Mouse (Mus musculus) kidney, embryonic 16.5 days (tissue): ENCODE measurements at regions not wholly inside any gene's neighbourhood (a gene's known extent, or its start where the extent isn't known, plus 50 kb on each side); places are given as distances from the start of the nearest gene placed in this dataset.

ENCODE experiments used
- ATAC-seq: fragments of 200-750 bp; cut with Nextera tagmentation; 2 replicates; pipeline ENCODE4 v1.8.0; 2017; ENCODE audit warnings: moderate TSS enrichment; ENCODE audit not compliant: low FRiP score, low TSS enrichment
- H3K27ac ChIP-seq: fragments of 300-500 bp; sonication (generic); 2 replicates; pipeline ENCODE4 v1.5.1; 2014; ENCODE audit warnings: low read length
- H3K27me3 ChIP-seq: fragments of 300-500 bp; sonication (generic); 2 replicates; pipeline ENCODE4 v1.6.1; 2014; ENCODE audit warnings: low read length, control low read depth, mixed read lengths; ENCODE audit not compliant: insufficient read depth
- H3K36me3 ChIP-seq: fragments of 300-500 bp; sonication (generic); 2 replicates; pipeline ENCODE4 v1.6.1; 2014; ENCODE audit warnings: low read length, control low read depth, mixed read lengths; ENCODE audit not compliant: insufficient read depth
- H3K4me1 ChIP-seq: fragments of 300-500 bp; sonication (generic); 2 replicates; pipeline ENCODE4 v1.6.1; 2014; ENCODE audit warnings: low read length, control low read depth, mixed read lengths; ENCODE audit not compliant: insufficient read depth
- H3K4me2 ChIP-seq: fragments of 300-500 bp; sonication (generic); replicated peaks from 2 replicates; pipeline ENCODE4 v1.6.1; 2014; ENCODE audit warnings: low read depth, low read length
- H3K4me3 ChIP-seq: fragments of 300-500 bp; sonication (generic); 2 replicates; pipeline ENCODE4 v1.5.1; 2014; ENCODE audit warnings: mild to moderate bottlenecking, low read length
- H3K9ac ChIP-seq: fragments of 300-500 bp; sonication (generic); replicated peaks from 2 replicates; pipeline ENCODE4 v1.6.1; 2014; ENCODE audit warnings: low read length
- H3K9me3 ChIP-seq: fragments of 300-500 bp; sonication (generic); 2 replicates; pipeline ENCODE4 v1.6.1; 2016; ENCODE audit warnings: low read length, control low read depth
- WGBS: fragments of 180-500 bp; shearing (Covaris S2); extraction: QIAGEN DNeasy Blood & Tissue Kit; methylation state at CpG from one replicate; pipeline ENCODE4 v1.1.7; 2014; 5-methylcytosine and 5-hydroxymethylcytosine counted together

GRCm38 (mm10) chr5:119169274-119169673 lies 501.2 kb upstream of the Tbx3 start:
- no peak for ATAC-seq
- H3K4me3 ChIP-seq, result no peak overlapping the region
- WGBS, result 92% methylated on average over 7 of the region's 7 CpGs
- no peaks in the 10 kb centered on the region for H3K36me3 ChIP-seq
- no peaks in the 10 kb centered on the region for H3K27me3 ChIP-seq
- no peak overlapping the region for H3K9ac ChIP-seq
- no peak overlapping the region for H3K4me2 ChIP-seq
- no peak overlapping the region for H3K27ac ChIP-seq
- no peaks in the 10 kb centered on the region for H3K9me3 ChIP-seq
- H3K4me1 ChIP-seq, result no peaks in the 10 kb centered on the region

GRCm38 (mm10) chr5:119171626-119172025 lies 498.8 kb upstream of the Tbx3 start:
- WGBS, result 68% methylated on average over 1 of the region's 1 CpGs
- Histone ChIP-seq H3K4me1 (no peaks in the 10 kb centered on the region), H3K4me2 (no peak overlapping the region), H3K4me3 (no peak overlapping the region), H3K9me3 (no peaks in the 10 kb centered on the region), H3K36me3 (no peaks in the 10 kb centered on the region), H3K27ac (no peak overlapping the region), H3K9ac (no peak overlapping the region), H3K27me3 (no peaks in the 10 kb centered on the region)
- no peak for ATAC-seq

DNA sequence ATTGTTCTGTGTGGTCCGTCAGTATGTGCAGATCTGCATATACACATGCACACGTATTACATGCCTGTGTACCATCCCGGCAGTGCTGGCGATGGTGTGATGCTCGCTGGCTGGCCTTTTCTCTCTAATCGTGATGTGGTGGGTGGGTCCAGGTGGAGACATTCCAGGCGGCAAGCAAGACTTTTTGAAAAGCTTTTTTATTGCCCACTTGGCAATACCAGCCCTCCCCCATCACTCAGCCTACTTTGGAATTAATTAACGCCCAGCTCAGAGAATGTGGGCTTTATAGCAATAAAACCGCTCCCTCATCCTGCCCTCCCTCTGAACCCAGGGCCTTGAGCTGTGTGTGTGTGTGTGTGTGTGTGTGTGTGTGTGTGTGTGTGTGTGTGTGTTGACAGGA lies 491.7 kb upstream of the Tbx3 start:
- Histone ChIP-seq H3K9ac (no peak overlapping the region), H3K4me1 (peaks cover 18% of the 10 kb centered on the region), H3K27ac (no peak overlapping the region), H3K9me3 (no peaks in the 10 kb centered on the region), H3K36me3 (no peaks in the 10 kb centered on the region), H3K4me2 (no peak overlapping the region), H3K27me3 (no peaks in the 10 kb centered on the region), H3K4me3 (no peak overlapping the region)
- 14% methylated on average over 9 of the region's 9 CpGs for WGBS
- peak; percentile 35; the same call in 1 of the 2 replicates for ATAC-seq

DNA sequence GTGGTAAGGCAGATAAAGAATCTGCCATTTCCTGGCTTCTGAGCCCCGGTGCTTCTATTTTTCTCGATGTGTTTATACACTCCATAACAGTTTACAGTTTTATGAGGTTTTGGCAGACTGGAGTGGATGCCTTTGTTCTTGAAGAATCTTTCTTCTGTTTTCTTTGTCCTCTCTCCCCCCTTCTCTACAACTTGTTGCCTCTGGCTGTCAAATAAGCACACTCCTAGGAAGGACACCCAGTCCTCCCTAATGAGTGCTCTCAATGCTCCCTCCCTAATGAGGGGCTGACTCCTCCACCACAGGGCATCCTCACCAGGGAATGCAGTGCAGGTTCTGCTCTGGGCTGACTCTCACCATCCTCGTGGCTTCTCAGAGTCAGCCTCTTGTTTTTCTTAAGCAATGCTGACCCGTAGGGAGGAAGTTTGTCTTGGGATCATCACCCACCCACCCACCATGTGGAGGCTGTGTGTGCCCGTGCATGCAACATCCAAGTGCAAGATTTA lies 486.9 kb upstream of the Tbx3 start:
- Histone ChIP-seq H3K27ac (peak overlapping the region; percentile 34; the same call in 1 of the 2 replicates), H3K4me2 (no peak overlapping the region)
- WGBS, result 13% methylated on average over 5 of the region's 5 CpGs

DNA sequence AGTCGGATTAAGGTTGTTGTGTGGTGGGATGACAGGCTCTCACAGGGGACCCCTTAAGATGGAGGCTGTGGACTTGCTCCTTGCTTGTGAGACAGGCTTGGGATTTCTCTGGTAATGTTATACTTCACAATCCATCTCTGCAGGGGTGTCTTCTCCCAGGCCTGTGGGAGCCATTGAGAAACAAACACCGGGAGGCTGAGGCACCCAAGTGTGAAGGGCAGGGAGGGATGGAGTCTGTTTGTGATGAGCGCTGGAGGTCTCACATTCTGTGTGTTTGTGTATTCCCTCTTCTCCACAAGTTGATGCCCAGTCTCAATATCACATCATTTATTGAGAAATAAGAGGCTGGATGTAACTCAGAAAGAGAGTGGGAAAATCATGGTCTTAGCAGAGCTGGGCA lies 483.9 kb upstream of the Tbx3 start:
- Histone ChIP-seq H3K4me2 (no peak overlapping the region), H3K4me3 (no peak overlapping the region), H3K27me3 (no peaks in the 10 kb centered on the region), H3K36me3 (no peaks in the 10 kb centered on the region), H3K9ac (no peak overlapping the region), H3K9me3 (no peaks in the 10 kb centered on the region), H3K27ac (no peak overlapping the region), H3K4me1 (peaks cover 12% of the 10 kb centered on the region)
- no peak for ATAC-seq
- WGBS, result 35% methylated on average over 3 of the region's 3 CpGs

More for the DNA sequence above, 486.9 kb upstream of the Tbx3 start:
- peak; percentile 73 for ATAC-seq
- H3K27me3 ChIP-seq, result no peaks in the 10 kb centered on the region
- no peak overlapping the region for H3K4me3 ChIP-seq
- H3K36me3 ChIP-seq, result no peaks in the 10 kb centered on the region
- H3K9me3 ChIP-seq, result no peaks in the 10 kb centered on the region
- H3K4me1 ChIP-seq, result peaks cover 20% of the 10 kb centered on the region
- no peak overlapping the region for H3K9ac ChIP-seq

DNA sequence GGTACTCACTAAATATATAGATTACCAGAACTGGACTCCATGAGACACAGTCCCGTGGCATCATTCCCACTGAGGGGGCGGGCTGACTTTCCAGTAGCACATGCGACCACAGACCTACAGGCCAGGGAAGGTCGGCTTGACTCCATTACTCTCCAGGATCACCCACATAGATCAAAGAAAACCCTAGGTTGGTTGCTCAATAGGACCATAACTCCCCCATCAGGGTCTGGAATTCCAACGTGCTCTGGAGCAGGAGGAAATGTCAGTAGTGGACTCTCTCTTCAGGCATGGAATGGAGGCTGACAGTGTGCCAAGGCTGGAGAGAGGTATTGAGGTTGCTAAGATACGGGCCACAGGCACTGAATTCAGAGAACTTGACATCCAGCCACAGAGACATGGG lies 482.0 kb upstream of the Tbx3 start:
- peaks cover 12% of the 10 kb centered on the region for H3K4me1 ChIP-seq
- H3K4me2 ChIP-seq, result no peak overlapping the region
- 28% methylated on average over 6 of the region's 6 CpGs for WGBS
- no peak overlapping the region for H3K4me3 ChIP-seq
- H3K9ac ChIP-seq, result no peak overlapping the region
- H3K9me3 ChIP-seq, result no peaks in the 10 kb centered on the region
- no peak overlapping the region for H3K27ac ChIP-seq
- peak; percentile 20; the same call in 1 of the 2 replicates for ATAC-seq
- no peaks in the 10 kb centered on the region for H3K36me3 ChIP-seq
- no peaks in the 10 kb centered on the region for H3K27me3 ChIP-seq

- Histone ChIP-seq H3K36me3 (no peaks in the 10 kb centered on the region), H3K4me3 (no peak overlapping the region), H3K4me1 (peaks cover 10% of the 10 kb centered on the region), H3K4me2 (no peak overlapping the region), H3K9ac (no peak overlapping the region), H3K9me3 (no peaks in the 10 kb centered on the region), H3K27me3 (no peaks in the 10 kb centered on the region), H3K27ac (no peak overlapping the region)
- 49% methylated on average over 21 of the region's 21 CpGs for WGBS
- ATAC-seq, result no peak
Observed at GRCm38 (mm10) chr5:119193699-119194681, 476.5 kb upstream of the Tbx3 start.

DNA sequence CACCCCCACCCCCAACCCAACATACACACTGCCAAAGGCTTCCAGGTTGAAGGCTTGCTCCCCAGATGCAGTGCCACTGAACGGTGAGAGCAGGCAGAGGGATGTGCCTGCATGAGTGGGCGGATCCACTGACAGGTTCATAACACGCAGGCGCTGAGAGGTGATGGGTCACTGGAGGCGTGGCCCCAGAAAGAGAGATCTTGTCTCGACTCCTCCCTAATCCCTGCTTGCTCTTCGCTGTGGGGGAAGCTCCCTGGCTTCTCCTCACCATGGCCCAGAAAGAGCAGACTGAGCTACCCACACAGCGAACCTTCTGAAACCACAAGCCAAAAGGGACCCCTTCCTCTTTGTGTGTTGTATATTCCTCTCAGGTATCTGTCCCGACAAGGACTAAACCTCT lies 470.6 kb upstream of the Tbx3 start:
- Histone ChIP-seq H3K4me3 (no peak overlapping the region), H3K36me3 (no peaks in the 10 kb centered on the region), H3K4me2 (no peak overlapping the region), H3K9ac (no peak overlapping the region), H3K27ac (no peak overlapping the region), H3K9me3 (no peaks in the 10 kb centered on the region), H3K4me1 (peaks cover 8% of the 10 kb centered on the region; the same call in 1 of the 2 replicates), H3K27me3 (no peaks in the 10 kb centered on the region)
- peak; percentile 27; the same call in 1 of the 2 replicates for ATAC-seq
- WGBS, result 44% methylated on average over 9 of the region's 9 CpGs

GRCm38 (mm10) chr5:119201251-119201650 lies 469.2 kb upstream of the Tbx3 start:
- Histone ChIP-seq H3K9me3 (no peaks in the 10 kb centered on the region), H3K4me2 (no peak overlapping the region), H3K4me3 (no peak overlapping the region), H3K27me3 (no peaks in the 10 kb centered on the region), H3K9ac (no peak overlapping the region), H3K4me1 (peaks cover 8% of the 10 kb centered on the region; the same call in 1 of the 2 replicates), H3K36me3 (no peaks in the 10 kb centered on the region), H3K27ac (no peak overlapping the region)
- 59% methylated on average over 8 of the region's 8 CpGs for WGBS
- no peak for ATAC-seq

GRCm38 (mm10) chr5:119204736-119205135 lies 465.7 kb upstream of the Tbx3 start:
- Histone ChIP-seq H3K4me2 (no peak overlapping the region), H3K27me3 (no peaks in the 10 kb centered on the region), H3K4me1 (peaks cover 8% of the 10 kb centered on the region; the same call in 1 of the 2 replicates), H3K9ac (no peak overlapping the region), H3K27ac (no peak overlapping the region), H3K4me3 (no peak overlapping the region), H3K36me3 (no peaks in the 10 kb centered on the region), H3K9me3 (peaks cover 8% of the 10 kb centered on the region)
- ATAC-seq, result no peak
- 33% methylated on average over 2 of the region's 2 CpGs for WGBS
